Mouse (Mus musculus): ENCODE results near the gene Pm20d1. TPM values are rescaled to one million over a fixed set of nuclear protein-coding genes. Genes with fewer than 3 reads are reported as not detected.
A peak's percentile ranks its signal among the peaks of the same experiment; 100 is the strongest.

The Pm20d1 gene
- polyA plus RNA-seq, 1 experiment from 2014 or later: 0.82 TPM

- no peak for ATAC-seq (ENCODE audit: low FRiP score, low read depth)
- H3K36me3 ChIP-seq: peaks cover 18% of the 10 kb centered on the region; the same call in 1 of the 2 replicates
- H3K4me3 ChIP-seq: no peak overlapping the region
- peaks cover under 1% of the 10 kb centered on the region; the same call in 1 of the 2 replicates for H3K27me3 ChIP-seq
- H3K27ac ChIP-seq (replicated peaks): no peak overlapping the region
- H3K4me1 ChIP-seq: peaks cover 26% of the 10 kb centered on the region
- WGBS: 78% methylated on average over 8 of the region's 8 CpGs
- H3K9ac ChIP-seq (replicated peaks): no peak overlapping the region
- H3K9me3 ChIP-seq: no peaks in the 10 kb centered on the region
- no peak overlapping the region for H3K4me2 ChIP-seq (replicated peaks)
Observed at GRCm38 (mm10) chr1:131830971-131831641, 33.9 kb downstream of the Pm20d1 start.

- ATAC-seq (ENCODE audit: low FRiP score, low read depth): no peak
- no peak overlapping the region for H3K9ac ChIP-seq (replicated peaks)
- no peaks in the 10 kb centered on the region for H3K9me3 ChIP-seq
- no peaks in the 10 kb centered on the region for H3K27me3 ChIP-seq
- H3K27ac ChIP-seq (replicated peaks): no peak overlapping the region
- no peak overlapping the region for H3K4me3 ChIP-seq
- 84% methylated on average over 3 of the region's 3 CpGs for WGBS
- H3K4me1 ChIP-seq: peaks cover 7% of the 10 kb centered on the region; the same call in 1 of the 2 replicates
- peaks cover 29% of the 10 kb centered on the region for H3K36me3 ChIP-seq
- no peak overlapping the region for H3K4me2 ChIP-seq (replicated peaks)
Observed at GRCm38 (mm10) chr1:131837035-131837434, 39.9 kb downstream of the Pm20d1 start.

GRCm38 (mm10) chr1:131838542-131838941 is 41.4 kb downstream of the Pm20d1 start:
- 82% methylated on average over 5 of the region's 5 CpGs for WGBS
- no peak for ATAC-seq (ENCODE audit: low FRiP score, low read depth)
- H3K4me1 ChIP-seq: 0 out of 2 replicates have a peak, but pooled peaks cover 3% of the 10 kb centered on the region
- H3K36me3 ChIP-seq: peaks cover 39% of the 10 kb centered on the region
- H3K9ac ChIP-seq (replicated peaks): no peak overlapping the region
- H3K27me3 ChIP-seq: no peaks in the 10 kb centered on the region
- H3K4me3 ChIP-seq: no peak overlapping the region
- H3K27ac ChIP-seq (replicated peaks): no peak overlapping the region
- no peak overlapping the region for H3K4me2 ChIP-seq (replicated peaks)
- H3K9me3 ChIP-seq: no peaks in the 10 kb centered on the region

- no peak overlapping the region for H3K4me2 ChIP-seq (replicated peaks)
- H3K9me3 ChIP-seq: no peaks in the 10 kb centered on the region
- peaks cover 47% of the 10 kb centered on the region for H3K36me3 ChIP-seq
- H3K27me3 ChIP-seq: no peaks in the 10 kb centered on the region
- no peak for ATAC-seq (ENCODE audit: low FRiP score, low read depth)
- 0 out of 2 replicates have a peak, but pooled peaks cover 3% of the 10 kb centered on the region for H3K4me1 ChIP-seq
- no peak overlapping the region for H3K27ac ChIP-seq (replicated peaks)
- no peak overlapping the region for H3K4me3 ChIP-seq
- H3K9ac ChIP-seq (replicated peaks): no peak overlapping the region
- WGBS: 29% methylated on average over 2 of the region's 2 CpGs
Observed at GRCm38 (mm10) chr1:131839279-131839678, 42.1 kb downstream of the Pm20d1 start.

GRCm38 (mm10) chr1:131842221-131842620 is 45.0 kb downstream of the Pm20d1 start:
- no peak overlapping the region for H3K4me3 ChIP-seq
- no peaks in the 10 kb centered on the region for H3K9me3 ChIP-seq
- WGBS: 78% methylated on average over 4 of the region's 4 CpGs
- H3K9ac ChIP-seq (replicated peaks): no peak overlapping the region
- no peak for ATAC-seq (ENCODE audit: low FRiP score, low read depth)
- H3K36me3 ChIP-seq: peaks cover 66% of the 10 kb centered on the region
- no peak overlapping the region for H3K4me2 ChIP-seq (replicated peaks)
- H3K4me1 ChIP-seq: 0 out of 2 replicates have a peak, but pooled peaks cover 3% of the 10 kb centered on the region
- H3K27ac ChIP-seq (replicated peaks): no peak overlapping the region
- no peaks in the 10 kb centered on the region for H3K27me3 ChIP-seq

GRCm38 (mm10) chr1:131843758-131844157 is 46.6 kb downstream of the Pm20d1 start:
- H3K27me3 ChIP-seq: no peaks in the 10 kb centered on the region
- H3K4me1 ChIP-seq: no peaks in the 10 kb centered on the region
- H3K9ac ChIP-seq (replicated peaks): no peak overlapping the region
- WGBS: 95% methylated on average over 10 of the region's 10 CpGs
- H3K9me3 ChIP-seq: no peaks in the 10 kb centered on the region
- H3K4me3 ChIP-seq: no peak overlapping the region
- ATAC-seq (ENCODE audit: low FRiP score, low read depth): no peak
- H3K27ac ChIP-seq (replicated peaks): no peak overlapping the region
- peaks cover 72% of the 10 kb centered on the region for H3K36me3 ChIP-seq
- no peak overlapping the region for H3K4me2 ChIP-seq (replicated peaks)

GRCm38 (mm10) chr1:131844883-131845282 is 47.7 kb downstream of the Pm20d1 start:
- 70% methylated on average over 8 of the region's 8 CpGs for WGBS
- H3K4me1 ChIP-seq: no peaks in the 10 kb centered on the region
- no peak overlapping the region for H3K27ac ChIP-seq (replicated peaks)
- H3K9me3 ChIP-seq: no peaks in the 10 kb centered on the region
- no peak overlapping the region for H3K4me2 ChIP-seq (replicated peaks)
- no peak overlapping the region for H3K9ac ChIP-seq (replicated peaks)
- no peak for ATAC-seq (ENCODE audit: low FRiP score, low read depth)
- peaks cover 71% of the 10 kb centered on the region for H3K36me3 ChIP-seq
- no peak overlapping the region for H3K4me3 ChIP-seq
- no peaks in the 10 kb centered on the region for H3K27me3 ChIP-seq

GRCm38 (mm10) chr1:131846255-131846654 is 49.1 kb downstream of the Pm20d1 start:
- Histone ChIP-seq H3K27ac (replicated peaks) (no peak overlapping the region), H3K4me1 (no peaks in the 10 kb centered on the region), H3K9ac (replicated peaks) (no peak overlapping the region), H3K27me3 (no peaks in the 10 kb centered on the region), H3K9me3 (no peaks in the 10 kb centered on the region), H3K36me3 (peaks cover 58% of the 10 kb centered on the region), H3K4me2 (replicated peaks) (no peak overlapping the region), H3K4me3 (no peak overlapping the region)
- WGBS: 82% methylated on average over 5 of the region's 5 CpGs
- ATAC-seq (ENCODE audit: low FRiP score, low read depth): no peak

GRCm38 (mm10) chr1:131861811-131862210 is 64.6 kb downstream of the Pm20d1 start:
- Histone ChIP-seq H3K27me3 (no peaks in the 10 kb centered on the region), H3K27ac (replicated peaks) (no peak overlapping the region), H3K4me1 (no peaks in the 10 kb centered on the region), H3K9ac (replicated peaks) (no peak overlapping the region), H3K36me3 (no peaks in the 10 kb centered on the region), H3K4me2 (replicated peaks) (no peak overlapping the region), H3K9me3 (no peaks in the 10 kb centered on the region), H3K4me3 (no peak overlapping the region)
- ATAC-seq (ENCODE audit: low FRiP score, low read depth): no peak
- 82% methylated on average over 4 of the region's 4 CpGs for WGBS

GRCm38 (mm10) chr1:131865596-131865995 is 68.4 kb downstream of the Pm20d1 start:
- 82% methylated on average over 5 of the region's 5 CpGs for WGBS
- no peak for ATAC-seq (ENCODE audit: low FRiP score, low read depth)
- no peak overlapping the region for H3K4me2 ChIP-seq (replicated peaks)
- H3K9me3 ChIP-seq: no peaks in the 10 kb centered on the region
- H3K4me3 ChIP-seq: no peak overlapping the region
- no peak overlapping the region for H3K27ac ChIP-seq (replicated peaks)
- H3K9ac ChIP-seq (replicated peaks): no peak overlapping the region
- peaks cover 5% of the 10 kb centered on the region; the same call in 1 of the 2 replicates for H3K4me1 ChIP-seq
- H3K27me3 ChIP-seq: peaks cover 10% of the 10 kb centered on the region; the same call in 1 of the 2 replicates
- H3K36me3 ChIP-seq: no peaks in the 10 kb centered on the region

- 82% methylated on average over 6 of the region's 6 CpGs for WGBS
- Histone ChIP-seq H3K27ac (replicated peaks) (no peak overlapping the region), H3K9ac (replicated peaks) (no peak overlapping the region), H3K36me3 (no peaks in the 10 kb centered on the region), H3K4me2 (replicated peaks) (no peak overlapping the region), H3K9me3 (no peaks in the 10 kb centered on the region), H3K27me3 (peaks cover 10% of the 10 kb centered on the region; the same call in 1 of the 2 replicates), H3K4me1 (peaks cover 5% of the 10 kb centered on the region; the same call in 1 of the 2 replicates), H3K4me3 (no peak overlapping the region)
- peak; percentile 20; the same call in 1 of the 2 replicates for ATAC-seq (ENCODE audit: low FRiP score, low read depth)
Observed at GRCm38 (mm10) chr1:131866304-131866999, 69.3 kb downstream of the Pm20d1 start.
